9 mouse cellular contexts compared by ENCODE assay signal in the genomic region with DNA sequence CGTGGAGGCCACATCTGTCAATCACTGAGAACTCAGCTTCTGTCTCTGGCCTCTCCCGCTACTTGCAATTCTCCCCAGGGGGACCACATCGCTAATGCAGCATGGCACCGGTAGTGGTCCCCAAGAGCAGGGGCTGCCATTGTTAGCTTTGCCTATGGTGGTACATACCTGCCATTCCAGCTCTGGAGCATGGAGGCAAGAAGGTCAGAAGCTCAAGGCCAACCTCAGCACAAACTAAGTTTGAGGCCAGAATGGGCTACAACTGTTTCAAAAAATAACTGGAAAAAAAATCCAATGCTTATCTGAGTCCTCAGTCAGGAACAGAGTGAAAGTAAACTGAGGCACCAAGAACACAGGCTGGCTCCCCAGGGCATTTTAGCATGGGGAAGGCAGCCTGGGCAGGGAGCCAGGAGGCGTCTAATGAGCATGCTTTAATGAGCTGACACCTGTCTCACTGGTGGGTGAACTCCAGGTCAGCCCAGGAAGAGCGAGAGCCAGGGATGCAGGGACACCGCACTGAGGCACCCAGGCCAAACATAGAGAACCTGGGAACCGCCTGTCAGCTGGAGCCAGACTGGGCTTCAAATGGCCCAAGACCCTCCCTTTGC. TPM values are rescaled to one million over a fixed set of nuclear protein-coding genes. Genes with fewer than 3 reads are reported as not detected.
A peak's percentile ranks its signal among the peaks of the same experiment; 100 is the strongest.
DNase-seq lines count a peak whose midpoint lies in the region; ATAC-seq and TF ChIP-seq lines count a peak whose summit lies in the region.
"Had no signal": no experiment of that assay in that cellular context is flagged by ENCODE, and none has a peak within 500 bp of the region (broad histone marks: within the 10 kb centered on the region; RNA-seq: fewer than 3 reads in every experiment).

No protein-coding gene starts in this region.

- intact Hi-C loops in left cerebral cortex, postnatal 14 days (cut with DNase I) = loop anchor here (10.0 kb wide), 1 partner anchor 482 kb away; the partner anchor contains the start of genes Rpl18a and Slc5a5

- H3K36me3 ChIP-seq in forebrain, embryonic 12.5 days (replicated peaks) = peaks cover 21% of the 10 kb centered on the region

- TF ChIP-seq CTCF in lung, adult 2 months (IDR thresholded peaks at IDR 0.05; ENCODE audit: insufficient read depth, low read length) = no peak
- TF ChIP-seq CTCF in olfactory bulb, adult 2 months (IDR thresholded peaks at IDR 0.05; ENCODE audit: insufficient read depth, low read depth, low read length) = no peak

- no peaks in the 10 kb centered on the region for H3K9me3 ChIP-seq in forebrain, embryonic 12.5 days

- peak overlapping the region; percentile 60 for H3K4me2 ChIP-seq in forebrain, embryonic 12.5 days

- peak; percentile 5; the same call in 1 of the 2 replicates for TF ChIP-seq POLR2A in lung, adult 2 months (IDR thresholded peaks at IDR 0.05; ENCODE audit: borderline replicate concordance, extremely low read depth, low read depth, low read length)
- TF ChIP-seq POLR2A in olfactory bulb, adult 2 months (IDR thresholded peaks at IDR 0.05; ENCODE audit: insufficient read depth, low read depth, low read length) = no peak

- peaks cover 35% of the 10 kb centered on the region for H3K27me3 ChIP-seq in forebrain, embryonic 12.5 days

- H3K27ac ChIP-seq in forebrain, embryonic 12.5 days = no peak overlapping the region
- H3K27ac ChIP-seq in olfactory bulb, adult 2 months (ENCODE audit: insufficient read depth, low read depth, low read length) = no peak overlapping the region

- 58% methylated on average over 8 of the region's 8 CpGs for WGBS in lung, adult 2 months
- WGBS in forebrain, embryonic 12.5 days = 36% methylated on average over 8 of the region's 8 CpGs
- WGBS in olfactory bulb, adult 2 months = 60% methylated on average over 8 of the region's 8 CpGs

- ATAC-seq in forebrain, embryonic 12.5 days (ENCODE audit: low FRiP score) = no peak

- DNase-seq in lung, adult 2 months = no peak
- no peak for DNase-seq in lung, postnatal 36 days
- peak; percentile 41 for DNase-seq in kidney, postnatal 14 days
- no peak for DNase-seq in layer of hippocampus, adult 9-11 months
- DNase-seq in left cerebral cortex, postnatal 14 days (ENCODE audit: low spot score in 2 of 2) = no peak
- no peak for DNase-seq in T-cell, adult 2 months (ENCODE audit: low spot score)

- H3K4me3 ChIP-seq in lung, adult 2 months (replicated peaks; ENCODE audit: extremely low read depth, low read depth, low read length) = no peak overlapping the region
- peak overlapping the region; percentile 36 for H3K4me3 ChIP-seq in forebrain, embryonic 12.5 days (replicated peaks)
- peak overlapping the region; percentile 37; the same call in 1 of the 2 replicates for H3K4me3 ChIP-seq in olfactory bulb, adult 2 months (ENCODE audit: insufficient read depth, low read depth, low read length)

- H3K4me1 ChIP-seq in lung, adult 2 months (ENCODE audit: control insufficient read depth, insufficient read depth, low read length) = peaks cover 20% of the 10 kb centered on the region
- peaks cover 55% of the 10 kb centered on the region for H3K4me1 ChIP-seq in forebrain, embryonic 12.5 days
- H3K4me1 ChIP-seq in olfactory bulb, adult 2 months (ENCODE audit: control insufficient read depth, insufficient read depth, low read length) = peaks cover 41% of the 10 kb centered on the region

- peak overlapping the region; percentile 49 for H3K9ac ChIP-seq in forebrain, embryonic 12.5 days

RNA-seq across cellular contexts. Expression of gene Nr2f6, which starts 5.2 kb away (rescaled TPM):
- polyA plus RNA-seq in lung, adult 2 months (2012; rRNA removed) = 133 and 205 TPM in 2 replicates
- 31.5 and 35.3 TPM in 2 replicates for polyA plus RNA-seq in forebrain, embryonic 12.5 days (2016; fragmentation: Nextera tagmentation; extraction: Ambion mirVana)
- not detected in 2 replicates for polyA plus RNA-seq in olfactory bulb, adult 2 months (2012; ENCODE audit: insufficient read depth, insufficient read length, low replicate concordance, missing spikeins)
- 10 to 100 TPM; 32.2 to 34.2 TPM for total RNA-seq in left cerebral cortex, postnatal 14 days (2021)

RNA-seq across cellular contexts. Expression of gene Ocel1, which starts 5.4 kb away (rescaled TPM):
- 16.9 and 21.1 TPM in 2 replicates for polyA plus RNA-seq in lung, adult 2 months (2012; rRNA removed)
- 3.2 and 4.4 TPM in 2 replicates for polyA plus RNA-seq in forebrain, embryonic 12.5 days (2016; fragmentation: Nextera tagmentation; extraction: Ambion mirVana)
- not detected in 2 replicates for polyA plus RNA-seq in olfactory bulb, adult 2 months (2012; ENCODE audit: insufficient read depth, insufficient read length, low replicate concordance, missing spikeins)
- 10 to 100 TPM; 20.2 TPM for total RNA-seq in left cerebral cortex, postnatal 14 days (2021)

RNA-seq across cellular contexts. Expression of gene Use1, which starts 9.9 kb away (rescaled TPM):
- polyA plus RNA-seq in lung, adult 2 months (2012; rRNA removed) = 111 and 121 TPM in 2 replicates
- polyA plus RNA-seq in forebrain, embryonic 12.5 days (2016; fragmentation: Nextera tagmentation; extraction: Ambion mirVana) = 76.7 and 77.1 TPM in 2 replicates
- polyA plus RNA-seq in olfactory bulb, adult 2 months (2012; ENCODE audit: insufficient read depth, insufficient read length, low replicate concordance, missing spikeins) = not detected in 2 replicates
- total RNA-seq in left cerebral cortex, postnatal 14 days (2021) = 10 to 100 TPM; 84.5 to 94.0 TPM

RNA-seq across cellular contexts. Expression of gene Ushbp1, which starts 19.1 kb away (rescaled TPM):
- 155 and 170 TPM in 2 replicates for polyA plus RNA-seq in lung, adult 2 months (2012; rRNA removed)
- polyA plus RNA-seq in forebrain, embryonic 12.5 days (2016; fragmentation: Nextera tagmentation; extraction: Ambion mirVana) = 3.2 and 4.6 TPM in 2 replicates
- not detected in 2 replicates for polyA plus RNA-seq in olfactory bulb, adult 2 months (2012; ENCODE audit: insufficient read depth, insufficient read length, low replicate concordance, missing spikeins)
- total RNA-seq in left cerebral cortex, postnatal 14 days (2021) = 1 to 10 TPM; 5.9 to 7.2 TPM
- total RNA-seq: hematopoietic stem cell, adult 5-6 weeks had no signal

RNA-seq across cellular contexts. Expression of gene Babam1, which starts 20.1 kb away (rescaled TPM):
- 120 and 145 TPM in 2 replicates for polyA plus RNA-seq in lung, adult 2 months (2012; rRNA removed)
- polyA plus RNA-seq in forebrain, embryonic 12.5 days (2016; fragmentation: Nextera tagmentation; extraction: Ambion mirVana) = 89.4 and 110 TPM in 2 replicates
- not detected in 2 replicates for polyA plus RNA-seq in olfactory bulb, adult 2 months (2012; ENCODE audit: insufficient read depth, insufficient read length, low replicate concordance, missing spikeins)
- 10 to 100 TPM; 87.1 to 91.0 TPM for total RNA-seq in left cerebral cortex, postnatal 14 days (2021)

Comparison
In these comparisons a context has a peak if more than half of its experiments do, and no peak if none do; other contexts are left out.
1. RNA of gene Nr2f6, which starts 5.2 kb away (polyA plus RNA-seq): 133 to 205 TPM in lung, adult 2 months and 31.5 to 35.3 TPM in forebrain, embryonic 12.5 days; not detected in olfactory bulb, adult 2 months; every median in the first group is over 10 times any median in the second.
2. RNA of gene Use1, which starts 9.9 kb away (polyA plus RNA-seq): 111 to 121 TPM in lung, adult 2 months and 76.7 to 77.1 TPM in forebrain, embryonic 12.5 days; not detected in olfactory bulb, adult 2 months; every median in the first group is over 10 times any median in the second.